Mouse (Mus musculus): ENCODE results near the gene Paqr7. TPM values are rescaled to one million over a fixed set of nuclear protein-coding genes. Genes with fewer than 3 reads are reported as not detected.

Gene Paqr7
- total and polyA plus RNA-seq, 3 experiments = 0.43 to 2.7 (median 0.89) TPM

DNA sequence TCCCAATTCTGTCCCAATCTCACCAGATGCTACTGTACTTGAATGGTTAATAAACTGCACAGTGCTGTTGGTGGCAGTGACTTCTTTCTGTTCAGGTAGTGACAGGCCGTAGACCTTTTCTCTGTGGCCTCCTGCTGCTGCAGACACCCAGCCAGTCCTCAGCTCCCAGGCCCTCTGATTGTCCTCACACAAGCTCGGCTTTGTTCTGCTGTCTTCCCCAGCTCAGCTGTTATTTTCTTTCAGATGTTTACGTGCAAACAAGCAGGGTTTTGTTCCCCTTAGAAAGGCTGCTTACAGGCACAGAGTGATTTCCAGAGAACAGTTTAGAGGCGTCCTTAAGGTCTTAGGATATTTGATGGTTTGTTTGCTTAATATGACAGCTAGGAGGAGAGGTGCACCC, 22.7 kb upstream of the Paqr7 start:
- DNase-seq (ENCODE audit: extremely low read depth) = no peak
- TF ChIP-seq TCF12 (IDR thresholded peaks at IDR 0.05; ENCODE audit: low read depth, low read length) = no peak
- Histone ChIP-seq H3K4me2 (ENCODE audit: insufficient read depth, low read depth, poor library complexity, severe bottlenecking) (no peak overlapping the region), H3K79me2 (replicated peaks; ENCODE audit: control insufficient read depth, extremely low read depth, insufficient read depth, poor library complexity, severe bottlenecking) (no peaks in the 10 kb centered on the region; the same call in 1 of the 2 replicates), H3K36me3 (replicated peaks in 1 of 2; ENCODE audit: control insufficient read depth in 1 of 2, insufficient read depth in 1 of 2, low read length in 1 of 2) (peaks cover 6 to 15% of the 10 kb centered on the region in 2 experiments), H3K27ac (ENCODE audit: insufficient read depth, low read depth) (no peak overlapping the region), H3K9me3 (replicated peaks; ENCODE audit: low read length) (peaks cover 2% of the 10 kb centered on the region), H3K4me3 (replicated peaks in 1 of 3; ENCODE audit: low read depth in 2 of 3, low read length in 2 of 3, poor library complexity in 1 of 3) (no peak overlapping the region), H3K9ac (ENCODE audit: insufficient read depth, low read depth) (no peak overlapping the region), H3K27me3 (replicated peaks) (peaks cover 4% of the 10 kb centered on the region), H3K4me1 (ENCODE audit: control insufficient read depth in 1 of 2, insufficient read depth in 2 of 2) (peaks cover 5 to 14% of the 10 kb centered on the region in 2 experiments; a peak in 3 of 4 replicates)
- dilution Hi-C loops (cut with MboI; ENCODE audit: extremely low pct_ligation_motif_present, extremely low pct_unique_long_range_greater_than_20kb, low sequenced_read_pairs) (no loop called here), in situ Hi-C loops (cut with MboI; ENCODE audit: low pct_ligation_motif_present, low pct_unique_long_range_greater_than_20kb, low sequenced_read_pairs) (no loop called here)

DNA sequence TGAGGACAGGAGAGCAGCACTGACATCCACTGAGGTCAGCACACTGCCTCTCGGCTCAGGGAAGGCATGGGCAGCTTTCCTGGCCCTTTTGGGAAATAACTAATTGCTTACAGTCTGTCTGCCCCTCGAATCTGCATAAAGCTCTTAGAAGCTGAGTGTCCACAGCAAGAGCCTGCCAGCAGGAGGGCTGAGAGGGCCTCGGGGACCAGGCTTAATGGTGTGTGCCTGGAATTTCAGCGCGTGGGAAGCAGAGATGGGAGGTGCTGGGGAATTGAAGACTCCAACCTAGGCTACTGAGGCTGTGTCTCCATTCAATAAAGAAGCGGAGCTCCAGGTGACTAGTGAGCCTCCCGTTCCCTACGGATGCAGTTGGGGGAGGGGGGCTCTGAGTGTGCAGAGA, 22.3 kb upstream of the Paqr7 start:
- TF ChIP-seq CHD2 (IDR thresholded peaks at IDR 0.05; ENCODE audit: low read length) = no peak
- no peak for TF ChIP-seq JUN (IDR thresholded peaks at IDR 0.05; ENCODE audit: insufficient read depth, low read depth, low read length)
- TF ChIP-seq E2F4 (IDR thresholded peaks at IDR 0.05; ENCODE audit: insufficient replicate concordance, low read depth, low read length) = no peak
- no peak for TF ChIP-seq POLR2AphosphoS2 (IDR thresholded peaks at IDR 0.05; ENCODE audit: low read depth, low read length)
- no peak for TF ChIP-seq ELF1 (IDR thresholded peaks at IDR 0.05; ENCODE audit: low read depth, low read length)
- no peak for TF ChIP-seq JUND (conservative IDR thresholded peaks at IDR 0.05; ENCODE audit: low read depth, low read length)
- no peak for TF ChIP-seq NELFE (IDR thresholded peaks at IDR 0.05; ENCODE audit: low read depth, low read length)
- no peak for TF ChIP-seq USF1 (IDR thresholded peaks at IDR 0.05; ENCODE audit: low read depth, low read length)
- no peak for TF ChIP-seq CTCF (conservative IDR thresholded peaks at IDR 0.05 in 1 of 2, IDR thresholded peaks at IDR 0.05 in 1 of 2; ENCODE audit: low read depth in 2 of 2, low read length in 2 of 2)
- TF ChIP-seq ZKSCAN1 (IDR thresholded peaks at IDR 0.05; ENCODE audit: borderline replicate concordance, low read depth, low read length) = no peak
- no peak for TF ChIP-seq ETS1 (conservative IDR thresholded peaks at IDR 0.05; ENCODE audit: low read depth, low read length)
- no peak for TF ChIP-seq UBTF (IDR thresholded peaks at IDR 0.05; ENCODE audit: low read depth, low read length)
- no peak for TF ChIP-seq ZNF384 (IDR thresholded peaks at IDR 0.05; ENCODE audit: low read depth, low read length)
- no peak for TF ChIP-seq GABPA (IDR thresholded peaks at IDR 0.05; ENCODE audit: insufficient replicate concordance, low read depth, low read length)
- no peak for TF ChIP-seq PAX5 (IDR thresholded peaks at IDR 0.05; ENCODE audit: low read length)
- dilution Hi-C loops (cut with MboI; ENCODE audit: extremely low pct_ligation_motif_present, extremely low pct_unique_long_range_greater_than_20kb, low sequenced_read_pairs) (no loop called here), in situ Hi-C loops (cut with MboI; ENCODE audit: low pct_ligation_motif_present, low pct_unique_long_range_greater_than_20kb, low sequenced_read_pairs) (no loop called here)
- H3K36me3 ChIP-seq (replicated peaks in 1 of 2; ENCODE audit: control insufficient read depth in 1 of 2, insufficient read depth in 1 of 2, low read length in 1 of 2) = peaks cover 6 to 15% of the 10 kb centered on the region in 2 experiments
- H3K27me3 ChIP-seq (replicated peaks) = peaks cover 9% of the 10 kb centered on the region
- H3K4me3 ChIP-seq (replicated peaks in 1 of 3; ENCODE audit: low read depth in 2 of 3, low read length in 2 of 3, poor library complexity in 1 of 3) = no peak overlapping the region
- no peak overlapping the region for H3K9ac ChIP-seq (ENCODE audit: insufficient read depth, low read depth)
- no peak overlapping the region for H3K4me2 ChIP-seq (ENCODE audit: insufficient read depth, low read depth, poor library complexity, severe bottlenecking)
- DNase-seq (ENCODE audit: extremely low read depth) = no peak
- no peaks in the 10 kb centered on the region; the same call in 1 of the 2 replicates for H3K79me2 ChIP-seq (replicated peaks; ENCODE audit: control insufficient read depth, extremely low read depth, insufficient read depth, poor library complexity, severe bottlenecking)
- no peak overlapping the region for H3K27ac ChIP-seq (ENCODE audit: insufficient read depth, low read depth)
- peaks cover 5 to 16% of the 10 kb centered on the region in 2 experiments; a peak in 3 of 4 replicates for H3K4me1 ChIP-seq (ENCODE audit: control insufficient read depth in 1 of 2, insufficient read depth in 2 of 2)
- peaks cover 2% of the 10 kb centered on the region for H3K9me3 ChIP-seq (replicated peaks; ENCODE audit: low read length)
